ENCODE assay signal across 11 mouse cellular contexts in genomic region chr2:166682866-166683265, GRCm38 (mm10). TPM values are rescaled to one million over a fixed set of nuclear protein-coding genes. Genes with fewer than 3 reads are reported as not detected.
DNase-seq lines count a peak whose midpoint lies in the region; ATAC-seq and TF ChIP-seq lines count a peak whose summit lies in the region.
"Had no signal": no experiment of that assay in that cellular context is flagged by ENCODE, and none has a peak within 500 bp of the region (broad histone marks: within the 10 kb centered on the region; RNA-seq: fewer than 3 reads in every experiment).

No protein-coding gene starts in this region.

- no peaks in the 10 kb centered on the region for H3K9me3 ChIP-seq in ES-Bruce4 (replicated peaks; ENCODE audit: control insufficient read depth, insufficient read depth, low read length, poor library complexity, severe bottlenecking)
- no peaks in the 10 kb centered on the region; the same call in 1 of the 2 replicates for H3K9me3 ChIP-seq in forebrain, embryonic 16.5 days (ENCODE audit: control insufficient read depth, low read length)

- WGBS in forebrain, embryonic 16.5 days: 13% methylated on average over 4 of the region's 4 CpGs

- 0 out of 2 replicates have a peak overlapping the region, but pooled peaks have one; percentile 14 for H3K9ac ChIP-seq in ES-Bruce4 (ENCODE audit: low read depth, poor library complexity, severe bottlenecking)
- H3K9ac ChIP-seq in forebrain, embryonic 16.5 days (replicated peaks; ENCODE audit: low read depth, low read length): no peak overlapping the region

- no peak overlapping the region for H3K4me3 ChIP-seq in ES-Bruce4 (ENCODE audit: low read depth, low read length)
- no peak overlapping the region for H3K4me3 ChIP-seq in forebrain, embryonic 16.5 days (replicated peaks; ENCODE audit: low read length)

- no peak for TF ChIP-seq EP300 in ES-Bruce4 (IDR thresholded peaks at IDR 0.05; ENCODE audit: insufficient read depth, low read depth, low read length)

- TF ChIP-seq CTCF in ES-Bruce4 (IDR thresholded peaks at IDR 0.05; ENCODE audit: low read depth, low read length): no peak

- TF ChIP-seq POLR2A in ES-Bruce4 (IDR thresholded peaks at IDR 0.05; ENCODE audit: insufficient read depth, low read length): no peak

- H3K27me3 ChIP-seq in ES-Bruce4 (ENCODE audit: control insufficient read depth, insufficient read depth, low read length, poor library complexity, severe bottlenecking): no peaks in the 10 kb centered on the region
- no peaks in the 10 kb centered on the region for H3K27me3 ChIP-seq in forebrain, embryonic 16.5 days (replicated peaks; ENCODE audit: control insufficient read depth, insufficient read depth, low read length)

- H3K4me1 ChIP-seq in ES-Bruce4 (ENCODE audit: control insufficient read depth, insufficient read depth, low read length): peaks cover 7% of the 10 kb centered on the region
- peaks cover 62% of the 10 kb centered on the region for H3K4me1 ChIP-seq in forebrain, embryonic 16.5 days (replicated peaks; ENCODE audit: control insufficient read depth, insufficient read depth, low read length)

- no peaks in the 10 kb centered on the region for H3K36me3 ChIP-seq in ES-Bruce4 (ENCODE audit: control insufficient read depth, insufficient read depth, low read length, poor library complexity, severe bottlenecking)
- no peaks in the 10 kb centered on the region for H3K36me3 ChIP-seq in forebrain, embryonic 16.5 days (ENCODE audit: control insufficient read depth, insufficient read depth)

- no peak overlapping the region for H3K4me2 ChIP-seq in forebrain, embryonic 16.5 days (ENCODE audit: low read length)

- ATAC-seq in frontal cortex, adult (ENCODE audit: low TSS enrichment): 0 out of 2 replicates have a peak, but pooled peaks have one; percentile 26
- ATAC-seq in forebrain, embryonic 16.5 days: peak; percentile 54
- ATAC-seq: Patski had no signal

- no peak for DNase-seq in frontal cortex, postnatal 36 days (ENCODE audit: low spot score in 2 of 2)
- DNase-seq in mesoderm, embryonic 11.5 days (ENCODE audit: low read depth, low spot score): peak; percentile 44
- no peak for DNase-seq in ovary, postnatal 36 days (ENCODE audit: low spot score)
- no peak for DNase-seq in spleen, postnatal 10 days (ENCODE audit: low spot score in 2 of 2)
- no peak for DNase-seq in adrenal gland, adult (ENCODE audit: inconsistent age in 2 of 2, low spot score in 1 of 2)
- DNase-seq: B cell, adult 2 months; lung, postnatal 14 days had no signal

- no peak overlapping the region for H3K27ac ChIP-seq in ES-Bruce4 (ENCODE audit: insufficient read depth, low read length)
- peak overlapping the region; percentile 39 for H3K27ac ChIP-seq in forebrain, embryonic 16.5 days (ENCODE audit: low read length)

RNA-seq across cellular contexts. Expression of gene Prex1, which starts 30.8 kb away (rescaled TPM):
- polyA plus RNA-seq in ES-Bruce4 (2011; ENCODE audit: insufficient read depth, insufficient read length, low read depth, missing spikeins): 10.0 and 10.2 TPM in 2 replicates
- 38.5 and 40.5 TPM in 2 replicates for polyA plus RNA-seq in forebrain, embryonic 16.5 days (2015; fragmentation: Nextera tagmentation; extraction: Ambion mirVana)
